Mouse (Mus musculus): ENCODE data around the gene Gm13420. TPM values are rescaled to one million over a fixed set of nuclear protein-coding genes. Genes with fewer than 3 reads are reported as not detected.
"Not testable (repeated sequence)": the region's sequence is repeated elsewhere in the genome, so short reads cannot be mapped to it uniquely, and the experiment has no call there.

The Gm13420 gene
- polyA plus RNA-seq, 1 experiment from 2014 or later = not detected

DNA sequence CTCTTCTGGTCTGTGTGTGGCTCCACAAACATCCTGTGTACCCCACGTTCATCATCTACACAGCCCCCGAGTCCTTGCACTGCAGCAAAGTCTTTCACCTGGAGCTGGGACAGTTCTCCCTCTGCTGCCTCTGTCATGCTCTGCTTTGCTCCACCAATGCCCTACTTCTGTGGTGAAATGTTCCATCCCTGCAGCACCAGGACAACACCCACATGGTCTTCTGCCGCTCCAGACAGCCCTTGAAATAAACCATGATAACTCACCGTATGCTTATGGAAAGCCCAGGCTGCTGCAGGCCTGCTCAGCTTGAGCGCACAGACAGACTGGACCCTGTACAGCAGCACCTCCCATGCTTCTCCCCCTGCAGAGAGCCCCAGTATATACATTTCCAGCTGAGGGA, 37.4 kb downstream of the Gm13420 start:
- H3K36me3 ChIP-seq (ENCODE audit: control insufficient read depth, insufficient read depth, low read length) = peaks cover 11% of the 10 kb centered on the region
- no peaks in the 10 kb centered on the region for H3K27me3 ChIP-seq (ENCODE audit: control insufficient read depth, insufficient read depth, low read length)
- WGBS = 97% methylated on average over 5 of the region's 5 CpGs
- no peak overlapping the region for H3K9ac ChIP-seq (ENCODE audit: low read length)
- no peaks in the 10 kb centered on the region for H3K9me3 ChIP-seq (ENCODE audit: control insufficient read depth, low read length)
- H3K4me1 ChIP-seq (ENCODE audit: control insufficient read depth, insufficient read depth, low read length) = no peaks in the 10 kb centered on the region
- no peak for ATAC-seq (ENCODE audit: insufficient number of reproducible peaks, low FRiP score, low TSS enrichment, low read depth)
- H3K27ac ChIP-seq (replicated peaks; ENCODE audit: low read depth, low read length) = no peak overlapping the region
- no peak overlapping the region for H3K4me2 ChIP-seq (ENCODE audit: low read depth, severe bottlenecking)
- no peak overlapping the region for H3K4me3 ChIP-seq (ENCODE audit: low read depth, low read length)
- no peak for DNase-seq (ENCODE audit: low spot score)

DNA sequence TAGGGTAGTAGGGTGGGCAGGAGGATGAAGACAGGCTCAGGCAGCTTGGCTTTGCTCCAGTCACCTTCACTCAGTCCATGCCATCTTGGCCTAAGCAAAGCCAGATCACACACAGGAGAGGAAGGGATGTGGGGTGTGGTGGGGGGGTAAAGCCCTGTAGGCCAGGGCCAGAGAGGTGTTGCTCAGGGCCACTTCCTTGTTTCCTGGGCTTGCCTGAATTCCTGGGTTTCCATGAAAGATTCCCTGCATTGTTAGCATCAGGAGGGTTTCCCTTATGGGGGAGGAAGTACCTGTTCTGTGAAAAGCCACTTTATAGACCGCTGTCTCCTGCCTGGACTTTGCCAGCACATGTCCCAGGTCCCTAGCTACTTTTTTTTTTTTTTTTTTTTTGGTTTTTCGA, 38.0 kb downstream of the Gm13420 start:
- H3K9me3 ChIP-seq (ENCODE audit: control insufficient read depth, low read length) = no peaks in the 10 kb centered on the region
- ATAC-seq (ENCODE audit: insufficient number of reproducible peaks, low FRiP score, low TSS enrichment, low read depth) (no peak), DNase-seq (ENCODE audit: low spot score) (no peak)
- H3K27ac ChIP-seq (replicated peaks; ENCODE audit: low read depth, low read length) = no peak overlapping the region
- no peaks in the 10 kb centered on the region for H3K27me3 ChIP-seq (ENCODE audit: control insufficient read depth, insufficient read depth, low read length)
- WGBS = 100% methylated on average over 1 of the region's 2 CpGs
- no peak overlapping the region for H3K9ac ChIP-seq (ENCODE audit: low read length)
- peaks cover 11% of the 10 kb centered on the region for H3K36me3 ChIP-seq (ENCODE audit: control insufficient read depth, insufficient read depth, low read length)
- H3K4me1 ChIP-seq (ENCODE audit: control insufficient read depth, insufficient read depth, low read length) = no peaks in the 10 kb centered on the region
- H3K4me3 ChIP-seq (ENCODE audit: low read depth, low read length) = no peak overlapping the region
- H3K4me2 ChIP-seq (ENCODE audit: low read depth, severe bottlenecking) = no peak overlapping the region

DNA sequence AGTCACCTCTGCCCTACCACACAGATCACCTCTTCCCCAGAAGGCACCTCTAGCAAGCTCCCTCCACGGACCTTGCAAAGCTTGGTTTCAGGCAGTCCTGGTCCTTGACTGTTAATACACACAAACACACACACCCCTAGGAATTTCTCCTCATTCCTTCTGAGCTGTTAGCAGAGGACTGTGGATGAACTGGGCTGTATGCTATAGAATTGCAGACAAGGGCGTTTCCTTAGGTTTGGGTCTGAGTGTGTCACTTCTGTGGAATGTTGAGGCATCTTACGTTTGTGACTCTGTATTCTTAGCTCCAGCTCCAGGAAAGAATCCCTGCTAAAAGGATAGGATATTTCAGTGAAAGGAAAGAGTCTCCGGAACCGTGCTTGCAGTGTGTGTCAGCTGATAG, 39.6 kb downstream of the Gm13420 start:
- no peak overlapping the region for H3K9ac ChIP-seq (ENCODE audit: low read length)
- H3K4me1 ChIP-seq (ENCODE audit: control insufficient read depth, insufficient read depth, low read length) = no peaks in the 10 kb centered on the region
- DNase-seq (ENCODE audit: low spot score) = no peak
- ATAC-seq (ENCODE audit: insufficient number of reproducible peaks, low FRiP score, low TSS enrichment, low read depth) = no peak
- H3K36me3 ChIP-seq (ENCODE audit: control insufficient read depth, insufficient read depth, low read length) = peaks cover 11% of the 10 kb centered on the region
- no peak overlapping the region for H3K4me2 ChIP-seq (ENCODE audit: low read depth, severe bottlenecking)
- WGBS = 88% methylated on average over 5 of the region's 5 CpGs
- no peak overlapping the region for H3K27ac ChIP-seq (replicated peaks; ENCODE audit: low read depth, low read length)
- H3K4me3 ChIP-seq (ENCODE audit: low read depth, low read length) = no peak overlapping the region
- H3K27me3 ChIP-seq (ENCODE audit: control insufficient read depth, insufficient read depth, low read length) = no peaks in the 10 kb centered on the region
- no peaks in the 10 kb centered on the region for H3K9me3 ChIP-seq (ENCODE audit: control insufficient read depth, low read length)

DNA sequence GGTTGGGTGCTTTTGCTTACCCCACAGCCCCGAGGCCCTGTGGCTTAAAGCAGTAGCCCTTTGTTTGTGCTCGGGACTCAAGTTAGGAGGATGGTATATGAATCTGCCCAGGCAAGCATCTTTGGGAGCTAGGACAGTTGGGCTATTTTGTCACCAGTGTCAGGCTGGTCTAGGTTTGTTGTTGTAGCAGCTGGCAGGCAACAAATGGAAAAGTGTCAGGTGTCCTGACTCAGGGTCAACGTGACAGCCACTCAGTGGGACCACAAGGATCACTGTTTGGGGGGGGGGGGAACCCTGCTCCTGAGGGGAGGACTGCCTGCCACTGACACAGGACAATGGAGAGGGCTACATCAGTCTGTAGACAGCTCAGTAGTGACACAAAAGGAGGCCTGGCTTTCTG, 40.4 kb downstream of the Gm13420 start:
- no peaks in the 10 kb centered on the region for H3K4me1 ChIP-seq (ENCODE audit: control insufficient read depth, insufficient read depth, low read length)
- H3K36me3 ChIP-seq (ENCODE audit: control insufficient read depth, insufficient read depth, low read length) = peaks cover 7% of the 10 kb centered on the region; the same call in 1 of the 2 replicates
- H3K9me3 ChIP-seq (ENCODE audit: control insufficient read depth, low read length) = no peaks in the 10 kb centered on the region
- H3K27me3 ChIP-seq (ENCODE audit: control insufficient read depth, insufficient read depth, low read length) = no peaks in the 10 kb centered on the region
- H3K27ac ChIP-seq (replicated peaks; ENCODE audit: low read depth, low read length) = no peak overlapping the region
- no peak for ATAC-seq (ENCODE audit: insufficient number of reproducible peaks, low FRiP score, low TSS enrichment, low read depth)
- H3K9ac ChIP-seq (ENCODE audit: low read length) = no peak overlapping the region
- no peak for DNase-seq (ENCODE audit: low spot score)
- 66% methylated on average over 3 of the region's 3 CpGs for WGBS
- H3K4me3 ChIP-seq (ENCODE audit: low read depth, low read length) = no peak overlapping the region
- H3K4me2 ChIP-seq (ENCODE audit: low read depth, severe bottlenecking) = no peak overlapping the region

DNA sequence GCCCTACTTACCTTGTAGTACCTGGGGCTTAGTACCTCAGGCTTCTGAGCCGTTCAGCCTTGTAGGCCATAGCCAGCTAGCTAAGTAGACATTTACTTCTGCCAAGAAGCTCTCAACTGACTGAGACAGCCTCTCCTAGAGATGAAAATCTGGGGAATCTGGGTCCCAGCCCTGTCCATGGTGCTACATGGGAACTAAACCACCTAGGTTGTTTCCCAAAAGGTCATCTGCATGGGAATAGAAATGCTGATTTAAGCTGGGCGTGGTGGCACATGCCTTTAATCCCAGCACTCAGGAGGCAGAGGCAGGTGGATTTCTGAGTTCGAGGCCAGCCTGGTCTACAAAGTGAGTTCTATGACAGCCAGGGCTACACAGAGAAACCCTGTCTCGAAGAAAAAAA, 43.3 kb downstream of the Gm13420 start:
- H3K27ac ChIP-seq (replicated peaks; ENCODE audit: low read depth, low read length); H3K9me3 ChIP-seq (ENCODE audit: control insufficient read depth, low read length); H3K36me3 ChIP-seq (ENCODE audit: control insufficient read depth, insufficient read depth, low read length); DNase-seq (ENCODE audit: low spot score); H3K4me2 ChIP-seq (ENCODE audit: low read depth, severe bottlenecking); H3K4me3 ChIP-seq (ENCODE audit: low read depth, low read length); H3K4me1 ChIP-seq (ENCODE audit: control insufficient read depth, insufficient read depth, low read length); ATAC-seq (ENCODE audit: insufficient number of reproducible peaks, low FRiP score, low TSS enrichment, low read depth); H3K9ac ChIP-seq (ENCODE audit: low read length); H3K27me3 ChIP-seq (ENCODE audit: control insufficient read depth, insufficient read depth, low read length): not testable (repeated sequence)
- 98% methylated on average over 4 of the region's 4 CpGs for WGBS

DNA sequence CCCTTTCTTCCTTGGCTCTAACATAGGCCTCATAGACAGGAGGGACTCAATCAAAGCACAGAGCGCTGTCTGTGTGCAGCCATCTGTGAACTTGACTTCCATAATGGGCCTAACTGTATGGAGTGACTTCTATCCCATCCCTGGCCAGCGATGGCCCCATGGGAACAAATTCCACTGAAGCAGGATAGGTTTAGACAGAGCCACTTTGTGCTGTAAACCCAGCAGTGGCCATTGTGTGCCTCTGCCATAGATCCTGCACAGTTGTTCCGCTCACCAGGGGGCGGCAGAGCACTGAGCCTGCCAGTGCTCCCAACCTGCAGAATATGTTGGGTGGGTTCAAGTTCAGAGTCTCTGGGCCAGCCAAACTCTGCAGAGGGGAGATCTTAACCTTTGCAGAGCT, 43.8 kb downstream of the Gm13420 start:
- Histone ChIP-seq H3K4me3 (ENCODE audit: low read depth, low read length) (no peak overlapping the region), H3K27ac (replicated peaks; ENCODE audit: low read depth, low read length) (no peak overlapping the region), H3K9ac (ENCODE audit: low read length) (no peak overlapping the region), H3K9me3 (ENCODE audit: control insufficient read depth, low read length) (no peaks in the 10 kb centered on the region), H3K4me1 (ENCODE audit: control insufficient read depth, insufficient read depth, low read length) (no peaks in the 10 kb centered on the region), H3K36me3 (ENCODE audit: control insufficient read depth, insufficient read depth, low read length) (peaks cover 6% of the 10 kb centered on the region), H3K4me2 (ENCODE audit: low read depth, severe bottlenecking) (no peak overlapping the region), H3K27me3 (ENCODE audit: control insufficient read depth, insufficient read depth, low read length) (no peaks in the 10 kb centered on the region)
- ATAC-seq (ENCODE audit: insufficient number of reproducible peaks, low FRiP score, low TSS enrichment, low read depth) (no peak), DNase-seq (ENCODE audit: low spot score) (no peak)
- 90% methylated on average over 4 of the region's 4 CpGs for WGBS

DNA sequence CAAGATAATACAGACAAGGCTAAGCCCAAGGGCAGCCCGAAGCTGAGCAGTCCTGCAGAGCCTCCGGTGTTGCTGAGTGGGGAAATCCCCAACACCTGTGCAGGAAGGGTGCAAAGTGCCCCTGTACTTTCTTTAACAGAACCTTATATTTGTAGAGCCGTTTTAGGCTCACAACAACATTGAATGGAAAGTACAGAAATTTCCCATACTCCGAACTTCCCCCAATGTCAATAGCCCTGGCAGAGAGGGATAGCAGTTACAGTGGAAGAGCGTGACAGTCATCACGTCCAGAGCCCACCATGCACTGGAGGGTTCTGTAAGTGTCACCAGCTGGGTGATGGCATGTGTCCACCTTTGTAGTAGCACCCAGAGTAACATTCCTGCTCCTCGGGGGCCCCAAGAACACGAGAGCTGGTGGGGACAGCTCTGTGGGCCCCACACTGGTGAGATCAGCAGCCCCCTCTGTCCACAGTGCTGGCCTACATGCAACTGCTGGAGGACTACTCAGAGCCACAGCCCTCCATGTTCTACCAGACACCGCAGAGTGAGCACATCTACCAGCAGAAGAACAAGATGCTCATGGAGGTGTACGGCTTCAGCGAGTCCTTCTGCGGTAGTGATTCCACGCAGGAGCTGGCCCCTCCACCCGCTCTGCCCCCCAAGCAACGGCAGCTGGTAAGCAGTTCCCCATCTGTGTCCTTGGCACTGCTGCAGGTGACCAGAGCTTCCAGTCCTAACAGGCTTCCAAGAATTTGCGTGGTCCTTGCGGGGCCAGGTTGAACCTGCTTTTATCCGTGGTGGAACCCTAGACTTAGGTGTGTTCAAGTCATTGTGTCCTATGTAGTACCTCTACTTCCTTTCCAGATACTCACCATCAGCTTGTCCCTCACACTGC, 44.5 kb downstream of the Gm13420 start:
- H3K9me3 ChIP-seq (ENCODE audit: control insufficient read depth, low read length) = no peaks in the 10 kb centered on the region
- ATAC-seq (ENCODE audit: insufficient number of reproducible peaks, low FRiP score, low TSS enrichment, low read depth) (no peak), DNase-seq (ENCODE audit: low spot score) (no peak)
- no peak overlapping the region for H3K4me3 ChIP-seq (ENCODE audit: low read depth, low read length)
- H3K4me1 ChIP-seq (ENCODE audit: control insufficient read depth, insufficient read depth, low read length) = no peaks in the 10 kb centered on the region
- H3K4me2 ChIP-seq (ENCODE audit: low read depth, severe bottlenecking) = no peak overlapping the region
- 93% methylated on average over 18 of the region's 18 CpGs for WGBS
- H3K27ac ChIP-seq (replicated peaks; ENCODE audit: low read depth, low read length) = no peak overlapping the region
- H3K27me3 ChIP-seq (ENCODE audit: control insufficient read depth, insufficient read depth, low read length) = no peaks in the 10 kb centered on the region
- H3K9ac ChIP-seq (ENCODE audit: low read length) = no peak overlapping the region
- peaks cover 13% of the 10 kb centered on the region for H3K36me3 ChIP-seq (ENCODE audit: control insufficient read depth, insufficient read depth, low read length)

DNA sequence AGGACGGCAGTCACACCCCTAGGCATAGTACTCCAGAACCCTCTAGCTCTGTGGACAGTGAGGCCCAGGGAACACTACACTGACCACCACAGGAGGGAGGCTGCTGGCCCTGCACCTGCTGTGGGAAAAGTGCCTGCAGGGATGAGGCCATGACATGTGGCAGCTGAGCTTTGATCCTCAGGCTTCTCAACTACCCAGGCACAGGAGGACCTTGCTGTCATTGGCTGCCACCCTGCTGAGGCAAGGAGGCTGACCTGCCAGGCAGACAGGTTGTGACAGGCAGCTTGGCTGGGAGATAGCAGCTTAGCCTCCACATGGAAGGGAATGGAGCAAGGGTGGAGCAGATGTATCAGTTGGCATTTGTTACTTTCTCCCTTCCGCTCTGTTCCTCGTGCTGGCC, 46.0 kb downstream of the Gm13420 start:
- WGBS = 90% methylated on average over 3 of the region's 3 CpGs
- Histone ChIP-seq H3K4me1 (ENCODE audit: control insufficient read depth, insufficient read depth, low read length) (no peaks in the 10 kb centered on the region), H3K9ac (ENCODE audit: low read length) (no peak overlapping the region), H3K4me2 (ENCODE audit: low read depth, severe bottlenecking) (no peak overlapping the region), H3K27me3 (ENCODE audit: control insufficient read depth, insufficient read depth, low read length) (no peaks in the 10 kb centered on the region), H3K9me3 (ENCODE audit: control insufficient read depth, low read length) (no peaks in the 10 kb centered on the region), H3K4me3 (ENCODE audit: low read depth, low read length) (no peak overlapping the region), H3K27ac (replicated peaks; ENCODE audit: low read depth, low read length) (no peak overlapping the region), H3K36me3 (ENCODE audit: control insufficient read depth, insufficient read depth, low read length) (peaks cover 14% of the 10 kb centered on the region)
- DNase-seq (ENCODE audit: low spot score) = no peak
- ATAC-seq (ENCODE audit: insufficient number of reproducible peaks, low FRiP score, low TSS enrichment, low read depth) = no peak

Data from limb, embryonic 11.5 days (tissue).